Mouse (Mus musculus) heart, postnatal 36 days (tissue): ENCODE results near the gene Etfa. TPM values are rescaled to one million over a fixed set of nuclear protein-coding genes. Genes with fewer than 3 reads are reported as not detected.

Source experiments
- DNase-seq, 2 experiments: peaks; one replicate each; pipeline ENCODE4 v3.0.0; 2021 to 2022
- intact Hi-C: fragments of 180-260 bp; cut with DNase I; formaldehyde crosslinking; loops from one replicate; pipeline ENCODE4 v1.15.1; 2025
- total RNA-seq, 2 experiments: library from RNA; stranded (reverse); gene quantifications; 2 replicates each; pipeline ENCODE4 v1.2.3; 2021

Etfa gene
- 100 to 1,000 TPM; 924 to 965 TPM for total RNA-seq

- intact Hi-C loops: loop anchor here (2.0 kb wide), 1 partner anchor 33 kb away; no protein-coding TSS in a partner anchor
- peak; percentile 94 for DNase-seq
Observed at GRCm38 (mm10) chr9:55512027-55512543, at the start of gene Etfa. Gene Etfa (minus strand): TSS chr9:55512243.

GRCm38 (mm10) chr9:55560960-55561359 lies 48.9 kb upstream of the Etfa start:
- no peak for DNase-seq
- intact Hi-C loops: no loop called here

- no peak for DNase-seq
- intact Hi-C loops: no loop called here
Observed at GRCm38 (mm10) chr9:55554986-55555385, 42.9 kb upstream of the Etfa start.

- no peak for DNase-seq
- intact Hi-C loops: loop anchor here (10.0 kb wide), 1 partner anchor 225 kb away; the partner anchor contains the start of genes Nrg4 and Tmem266
Observed at GRCm38 (mm10) chr9:55549302-55549890, 37.4 kb upstream of the Etfa start.

GRCm38 (mm10) chr9:55548871-55549270 lies 36.8 kb upstream of the Etfa start:
- DNase-seq: no peak
- intact Hi-C loops: loop anchor here (10.0 kb wide), 1 partner anchor 224 kb away; the partner anchor contains the start of genes Nrg4 and Tmem266

- DNase-seq: peak; percentile 34 to 46
- intact Hi-C loops: loop anchor here (10.0 kb wide), 1 partner anchor 222 kb away; the partner anchor contains the start of genes Nrg4 and Tmem266
Observed at GRCm38 (mm10) chr9:55546176-55547010, 34.4 kb upstream of the Etfa start.

- intact Hi-C loops: loop anchor here (2.0 to 10.0 kb wide), 2 partner anchors 33 to 221 kb away; partner anchors contain the start of genes Etfa, Nrg4 and Tmem266
- peak; percentile 27 to 44 for DNase-seq
Observed at GRCm38 (mm10) chr9:55545556-55546175, 33.6 kb upstream of the Etfa start.

GRCm38 (mm10) chr9:55544861-55545555 lies 33.0 kb upstream of the Etfa start:
- DNase-seq: peak; percentile 47 to 74
- intact Hi-C loops: loop anchor here (2.0 to 10.0 kb wide), 2 partner anchors 32 to 220 kb away; partner anchors contain the start of genes Etfa, Nrg4 and Tmem266

- peak; percentile 52 to 75 for DNase-seq
- intact Hi-C loops: loop anchor here (2.0 to 10.0 kb wide), 2 partner anchors 31 to 219 kb away; partner anchors contain the start of genes Etfa, Nrg4 and Tmem266
Observed at GRCm38 (mm10) chr9:55543703-55544401, 31.8 kb upstream of the Etfa start.

GRCm38 (mm10) chr9:55543336-55543702 lies 31.3 kb upstream of the Etfa start:
- peak in 1 of 2 experiments; percentile 20 for DNase-seq
- intact Hi-C loops: loop anchor here (10.0 kb wide), 1 partner anchor 219 kb away; the partner anchor contains the start of genes Nrg4 and Tmem266

GRCm38 (mm10) chr9:55542366-55543325 lies 30.6 kb upstream of the Etfa start:
- intact Hi-C loops: loop anchor here (10.0 kb wide), 1 partner anchor 218 kb away; the partner anchor contains the start of genes Nrg4 and Tmem266
- peak; percentile 15 to 40 for DNase-seq

- intact Hi-C loops: loop anchor here (10.0 kb wide), 1 partner anchor 217 kb away; the partner anchor contains the start of genes Nrg4 and Tmem266
- peak; percentile 56 to 71 for DNase-seq
Observed at GRCm38 (mm10) chr9:55541681-55542365, 29.8 kb upstream of the Etfa start.

- DNase-seq: peak; percentile 51 to 63
Observed at GRCm38 (mm10) chr9:55540888-55541287, 28.8 kb upstream of the Etfa start.

GRCm38 (mm10) chr9:55540391-55540770 lies 28.3 kb upstream of the Etfa start:
- intact Hi-C loops: loop anchor here (10.0 kb wide), 1 partner anchor 216 kb away; the partner anchor contains the start of genes Nrg4 and Tmem266
- DNase-seq: peak; percentile 25 to 53

More at GRCm38 (mm10) chr9:55540888-55541287, 28.8 kb upstream of the Etfa start:
- intact Hi-C loops: loop anchor here (10.0 kb wide), 1 partner anchor 216 kb away; the partner anchor contains the start of genes Nrg4 and Tmem266

GRCm38 (mm10) chr9:55539661-55540390 lies 27.8 kb upstream of the Etfa start:
- intact Hi-C loops: loop anchor here (10.0 kb wide), 1 partner anchor 215 kb away; the partner anchor contains the start of genes Nrg4 and Tmem266
- DNase-seq: peak; percentile 20 to 36

- intact Hi-C loops: no loop called here
Observed at GRCm38 (mm10) chr9:55539006-55539405, 27.0 kb upstream of the Etfa start.

More at GRCm38 (mm10) chr9:55539006-55539405, 27.0 kb upstream of the Etfa start:
- no peak for DNase-seq
